ENCODE assay signal across 7 mouse cellular contexts in genomic region chr5:44706997-44707698, GRCm38 (mm10).
DNase-seq lines count a peak whose midpoint lies in the region; ATAC-seq and TF ChIP-seq lines count a peak whose summit lies in the region.

No protein-coding gene starts in this region.

- peak; percentile 82 for ATAC-seq in intestine, embryonic 16.5 days

- H3K9me3 ChIP-seq in intestine, embryonic 16.5 days (ENCODE audit: control insufficient read depth, low read length) = no peaks in the 10 kb centered on the region

- no peaks in the 10 kb centered on the region for H3K4me1 ChIP-seq in cortical plate, adult 2 months (ENCODE audit: control insufficient read depth, insufficient read depth, low read length)
- peaks cover 7% of the 10 kb centered on the region for H3K4me1 ChIP-seq in heart, adult 2 months (ENCODE audit: control insufficient read depth, insufficient read depth, low read length)
- peaks cover 5% of the 10 kb centered on the region; the same call in 1 of the 2 replicates for H3K4me1 ChIP-seq in intestine, embryonic 16.5 days (ENCODE audit: control insufficient read depth, insufficient read depth, low read length)

- DNase-seq in heart, adult 2 months = peak in 1 of 2 experiments; percentile 52
- DNase-seq in lung, postnatal 4 days = peak; percentile 37 to 47
- DNase-seq in layer of hippocampus, postnatal 14 days (ENCODE audit: low spot score in 2 of 2) = no peak
- DNase-seq in layer of hippocampus, adult 11-12 months (ENCODE audit: low spot score) = no peak
- DNase-seq in urinary bladder, postnatal 10 days (ENCODE audit: low spot score) = no peak

- intact Hi-C loops in heart, adult 2 months (cut with DNase I) = loop anchor here (1.0 to 5.0 kb wide), 4 partner anchors 52 to 580 kb away; no protein-coding TSS in a partner anchor

- H3K27me3 ChIP-seq in heart, adult 2 months (ENCODE audit: control insufficient read depth, insufficient read depth, low read length) = no peaks in the 10 kb centered on the region
- no peaks in the 10 kb centered on the region for H3K27me3 ChIP-seq in intestine, embryonic 16.5 days (replicated peaks; ENCODE audit: control insufficient read depth, insufficient read depth, low read length)

- no peak for TF ChIP-seq POLR2A in cortical plate, adult 2 months (IDR thresholded peaks at IDR 0.05; ENCODE audit: extremely low read depth, insufficient read depth, low read length)
- no peak for TF ChIP-seq POLR2A in heart, adult 2 months (IDR thresholded peaks at IDR 0.05; ENCODE audit: insufficient read depth, low read depth, low read length)

- H3K27ac ChIP-seq in cortical plate, adult 2 months (ENCODE audit: insufficient read depth, low read length) = no peak overlapping the region
- H3K27ac ChIP-seq in heart, adult 2 months = peak overlapping the region; percentile 72
- peak overlapping the region; percentile 64 for H3K27ac ChIP-seq in intestine, embryonic 16.5 days (ENCODE audit: low read length)

- no peaks in the 10 kb centered on the region; the same call in 1 of the 2 replicates for H3K36me3 ChIP-seq in heart, adult 2 months (ENCODE audit: control insufficient read depth, insufficient read depth, low read length)
- H3K36me3 ChIP-seq in intestine, embryonic 16.5 days (ENCODE audit: control insufficient read depth, insufficient read depth, low read length) = no peaks in the 10 kb centered on the region

- 0 out of 2 replicates have a peak, but pooled peaks have one; percentile 5 for TF ChIP-seq CTCF in cortical plate, adult 2 months (IDR thresholded peaks at IDR 0.05; ENCODE audit: extremely low read depth, insufficient read depth, low read length)
- peak; percentile 58 for TF ChIP-seq CTCF in heart, adult 2 months (IDR thresholded peaks at IDR 0.05)

- H3K79me2 ChIP-seq in heart, adult 2 months (replicated peaks; ENCODE audit: control insufficient read depth, insufficient read depth, low read length) = no peaks in the 10 kb centered on the region

- no peak overlapping the region for H3K9ac ChIP-seq in heart, adult 2 months (ENCODE audit: low read depth, low read length)
- H3K9ac ChIP-seq in intestine, embryonic 16.5 days (ENCODE audit: low read depth, low read length) = no peak overlapping the region

- H3K4me2 ChIP-seq in intestine, embryonic 16.5 days (ENCODE audit: low read depth, low read length) = peak overlapping the region; percentile 17

- H3K4me3 ChIP-seq in cortical plate, adult 2 months (ENCODE audit: insufficient read depth, low read length) = no peak overlapping the region
- no peak overlapping the region for H3K4me3 ChIP-seq in heart, adult 2 months
- H3K4me3 ChIP-seq in intestine, embryonic 16.5 days (ENCODE audit: low read length) = no peak overlapping the region

- WGBS in heart, adult 2 months = 24% methylated on average over 6 of the region's 6 CpGs
- WGBS in intestine, embryonic 16.5 days = 29% methylated on average over 6 of the region's 6 CpGs

- TF ChIP-seq EP300 in heart, adult 2 months (IDR thresholded peaks at IDR 0.05; ENCODE audit: insufficient read depth, low read depth, low read length) = 0 out of 2 replicates have a peak, but pooled peaks have one; percentile 35

Comparison
In these comparisons a context has a peak if more than half of its experiments do, and no peak if none do; other contexts are left out.
1. DNase-seq: peak in lung, postnatal 4 days (2 of 2); none in layer of hippocampus, postnatal 14 days (0 of 2), layer of hippocampus, adult 11-12 months (single experiment) and urinary bladder, postnatal 10 days (single experiment).